Mouse (Mus musculus): ENCODE data around the gene Apol7a. TPM values are rescaled to one million over a fixed set of nuclear protein-coding genes. Genes with fewer than 3 reads are reported as not detected.

The Apol7a gene
- polyA plus RNA-seq, 2 experiments = 0.26 to 0.56 TPM

- H3K27me3 ChIP-seq (ENCODE audit: control insufficient read depth, insufficient read depth, low read length) = no peaks in the 10 kb centered on the region
These were observed 55.3 kb downstream of the Apol7a start for GRCm38 (mm10) chr15:77343527-77344091.

GRCm38 (mm10) chr15:77342962-77343526 lies 55.9 kb downstream of the Apol7a start:
- no peak for TF ChIP-seq EP300 (IDR thresholded peaks at IDR 0.05; ENCODE audit: low read depth)
- TF ChIP-seq CTCF (IDR thresholded peaks at IDR 0.05; ENCODE audit: low read depth) = no peak
- Histone ChIP-seq H3K9ac (replicated peaks) (no peak overlapping the region), H3K4me1 (replicated peaks; ENCODE audit: control insufficient read depth in 2 of 2, insufficient read depth in 2 of 2, low read length in 1 of 2) (peaks cover 0 to 11% of the 10 kb centered on the region in 2 experiments; a peak in 2 of 4 replicates), H3K4me3 (ENCODE audit: insufficient read depth in 1 of 2, low read depth in 2 of 2, low read length in 2 of 2) (no peak overlapping the region), H3K36me3 (replicated peaks; ENCODE audit: control insufficient read depth, insufficient read depth, low read depth) (no peaks in the 10 kb centered on the region), H3K4me2 (ENCODE audit: low read depth) (peak overlapping the region; percentile 36), H3K27ac (no peak overlapping the region), H3K27me3 (ENCODE audit: control insufficient read depth, insufficient read depth, low read length) (no peaks in the 10 kb centered on the region), H3K9me3 (ENCODE audit: control insufficient read depth, low read length) (no peaks in the 10 kb centered on the region)
- 10% methylated on average over 18 of the region's 18 CpGs for WGBS (ENCODE audit: insufficient replicate concordance)
- DNase-seq (ENCODE audit: low read depth in 3 of 3, low spot score in 3 of 3) (no peak), ATAC-seq (ENCODE audit: insufficient read depth) (peak; percentile 38; the same call in 1 of the 2 replicates)

More at GRCm38 (mm10) chr15:77343527-77344091, 55.3 kb downstream of the Apol7a start:
- 5% methylated on average over 13 of the region's 13 CpGs for WGBS (ENCODE audit: insufficient replicate concordance)
- ATAC-seq (ENCODE audit: insufficient read depth) (peak; percentile 61), DNase-seq (ENCODE audit: low read depth in 3 of 3, low spot score in 3 of 3) (peak in 1 of 3 experiments; percentile 7)
- H3K4me2 ChIP-seq (ENCODE audit: low read depth) = peak overlapping the region; percentile 36
- H3K27ac ChIP-seq = no peak overlapping the region
- no peaks in the 10 kb centered on the region for H3K9me3 ChIP-seq (ENCODE audit: control insufficient read depth, low read length)
- no peak overlapping the region for H3K9ac ChIP-seq (replicated peaks)
- peaks cover 0 to 11% of the 10 kb centered on the region in 2 experiments; a peak in 2 of 4 replicates for H3K4me1 ChIP-seq (replicated peaks; ENCODE audit: control insufficient read depth in 2 of 2, insufficient read depth in 2 of 2, low read length in 1 of 2)
- TF ChIP-seq EP300 (IDR thresholded peaks at IDR 0.05; ENCODE audit: low read depth) (no peak), CTCF (IDR thresholded peaks at IDR 0.05; ENCODE audit: low read depth) (peak; percentile 82)
- H3K36me3 ChIP-seq (replicated peaks; ENCODE audit: control insufficient read depth, insufficient read depth, low read depth) = no peaks in the 10 kb centered on the region
- no peak overlapping the region for H3K4me3 ChIP-seq (ENCODE audit: insufficient read depth in 1 of 2, low read depth in 2 of 2, low read length in 2 of 2)

GRCm38 (mm10) chr15:77342005-77342404 lies 56.9 kb downstream of the Apol7a start:
- Histone ChIP-seq H3K9ac (replicated peaks) (no peak overlapping the region), H3K4me1 (replicated peaks; ENCODE audit: control insufficient read depth in 2 of 2, insufficient read depth in 2 of 2, low read length in 1 of 2) (peaks cover 0 to 12% of the 10 kb centered on the region in 2 experiments; a peak in 2 of 4 replicates), H3K4me2 (ENCODE audit: low read depth) (no peak overlapping the region), H3K27ac (no peak overlapping the region), H3K9me3 (ENCODE audit: control insufficient read depth, low read length) (no peaks in the 10 kb centered on the region), H3K4me3 (ENCODE audit: insufficient read depth in 1 of 2, low read depth in 2 of 2, low read length in 2 of 2) (no peak overlapping the region), H3K27me3 (ENCODE audit: control insufficient read depth, insufficient read depth, low read length) (no peaks in the 10 kb centered on the region), H3K36me3 (replicated peaks; ENCODE audit: control insufficient read depth, insufficient read depth, low read depth) (no peaks in the 10 kb centered on the region)
- TF ChIP-seq EP300 (IDR thresholded peaks at IDR 0.05; ENCODE audit: low read depth) = no peak
- TF ChIP-seq CTCF (IDR thresholded peaks at IDR 0.05; ENCODE audit: low read depth) = 0 out of 2 replicates have a peak, but pooled peaks have one; percentile 21
- 58% methylated on average over 6 of the region's 6 CpGs for WGBS (ENCODE audit: insufficient replicate concordance)
- ATAC-seq (ENCODE audit: insufficient read depth) = no peak
- DNase-seq (ENCODE audit: low read depth in 3 of 3, low spot score in 3 of 3) = no peak

- ATAC-seq (ENCODE audit: insufficient read depth) = no peak
- no peaks in the 10 kb centered on the region for H3K36me3 ChIP-seq (replicated peaks; ENCODE audit: control insufficient read depth, insufficient read depth, low read depth)
- no peak for TF ChIP-seq EP300 (IDR thresholded peaks at IDR 0.05; ENCODE audit: low read depth)
- no peak for TF ChIP-seq CTCF (IDR thresholded peaks at IDR 0.05; ENCODE audit: low read depth)
- H3K27me3 ChIP-seq (ENCODE audit: control insufficient read depth, insufficient read depth, low read length) = no peaks in the 10 kb centered on the region
- H3K4me3 ChIP-seq (ENCODE audit: insufficient read depth in 1 of 2, low read depth in 2 of 2, low read length in 2 of 2) = no peak overlapping the region
- no peaks in the 10 kb centered on the region for H3K9me3 ChIP-seq (ENCODE audit: control insufficient read depth, low read length)
- no peak for DNase-seq (ENCODE audit: low read depth in 3 of 3, low spot score in 3 of 3)
- no peak overlapping the region for H3K9ac ChIP-seq (replicated peaks)
- H3K4me2 ChIP-seq (ENCODE audit: low read depth) = no peak overlapping the region
- peaks cover 0 to 19% of the 10 kb centered on the region in 2 experiments; a peak in 2 of 4 replicates for H3K4me1 ChIP-seq (replicated peaks; ENCODE audit: control insufficient read depth in 2 of 2, insufficient read depth in 2 of 2, low read length in 1 of 2)
- no peak overlapping the region for H3K27ac ChIP-seq
These were observed 58.3 kb downstream of the Apol7a start for GRCm38 (mm10) chr15:77340581-77340980.

- H3K4me3 ChIP-seq (ENCODE audit: insufficient read depth in 1 of 2, low read depth in 2 of 2, low read length in 2 of 2) = no peak overlapping the region
- peaks cover 0 to 12% of the 10 kb centered on the region in 2 experiments; a peak in 2 of 4 replicates for H3K4me1 ChIP-seq (replicated peaks; ENCODE audit: control insufficient read depth in 2 of 2, insufficient read depth in 2 of 2, low read length in 1 of 2)
- H3K4me2 ChIP-seq (ENCODE audit: low read depth) = no peak overlapping the region
- H3K27ac ChIP-seq = no peak overlapping the region
- H3K9me3 ChIP-seq (ENCODE audit: control insufficient read depth, low read length) = no peaks in the 10 kb centered on the region
- no peak for DNase-seq (ENCODE audit: low read depth in 3 of 3, low spot score in 3 of 3)
- TF ChIP-seq EP300 (IDR thresholded peaks at IDR 0.05; ENCODE audit: low read depth) (no peak), CTCF (IDR thresholded peaks at IDR 0.05; ENCODE audit: low read depth) (no peak)
- ATAC-seq (ENCODE audit: insufficient read depth) = no peak
- H3K9ac ChIP-seq (replicated peaks) = no peak overlapping the region
- H3K36me3 ChIP-seq (replicated peaks; ENCODE audit: control insufficient read depth, insufficient read depth, low read depth) = no peaks in the 10 kb centered on the region
- 46% methylated on average over 8 of the region's 8 CpGs for WGBS (ENCODE audit: insufficient replicate concordance)
- H3K27me3 ChIP-seq (ENCODE audit: control insufficient read depth, insufficient read depth, low read length) = no peaks in the 10 kb centered on the region
These were observed 59.9 kb downstream of the Apol7a start for GRCm38 (mm10) chr15:77338924-77339429.

Data from liver, embryonic 14.5 days (tissue).